Mouse (Mus musculus): ENCODE results near the gene C8b. TPM values are rescaled to one million over a fixed set of nuclear protein-coding genes. Genes with fewer than 3 reads are reported as not detected.

C8b gene
- polyA plus RNA-seq, 1 experiment from 2014 or later = not detected

DNA sequence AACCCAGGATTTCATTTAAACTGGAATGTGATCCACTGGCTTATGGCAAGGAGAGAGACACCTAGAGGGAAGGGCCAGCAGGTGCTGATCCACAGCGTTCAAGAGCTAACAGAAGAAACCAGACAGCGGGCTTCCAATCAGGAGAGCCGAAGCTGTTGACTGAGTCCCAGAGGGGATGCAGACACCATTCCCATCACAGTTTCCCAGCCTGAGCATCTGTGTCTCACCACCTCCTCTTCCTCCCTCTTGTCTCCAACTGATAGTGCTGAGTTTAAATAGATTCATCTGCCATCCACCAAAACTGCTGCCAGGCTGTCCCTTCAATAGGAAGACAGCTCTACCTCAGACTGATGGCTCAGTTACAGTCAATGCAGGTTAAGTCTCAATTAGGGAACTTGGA is 12.0 kb upstream of the C8b start:
- ATAC-seq (ENCODE audit: insufficient number of reproducible peaks, low FRiP score, low TSS enrichment, low read depth) (no peak), DNase-seq (ENCODE audit: low spot score) (no peak)
- no peaks in the 10 kb centered on the region for H3K36me3 ChIP-seq (ENCODE audit: control insufficient read depth, insufficient read depth, low read length)
- no peak overlapping the region for H3K27ac ChIP-seq (replicated peaks; ENCODE audit: low read depth, low read length)
- no peak overlapping the region for H3K4me2 ChIP-seq (ENCODE audit: low read depth, severe bottlenecking)
- H3K9ac ChIP-seq (ENCODE audit: low read length) = no peak overlapping the region
- H3K27me3 ChIP-seq (ENCODE audit: control insufficient read depth, insufficient read depth, low read length) = no peaks in the 10 kb centered on the region
- no peaks in the 10 kb centered on the region for H3K9me3 ChIP-seq (ENCODE audit: control insufficient read depth, low read length)
- no peak overlapping the region for H3K4me3 ChIP-seq (ENCODE audit: low read depth, low read length)
- H3K4me1 ChIP-seq (ENCODE audit: control insufficient read depth, insufficient read depth, low read length) = no peaks in the 10 kb centered on the region
- 67% methylated on average over 3 of the region's 3 CpGs for WGBS

DNA sequence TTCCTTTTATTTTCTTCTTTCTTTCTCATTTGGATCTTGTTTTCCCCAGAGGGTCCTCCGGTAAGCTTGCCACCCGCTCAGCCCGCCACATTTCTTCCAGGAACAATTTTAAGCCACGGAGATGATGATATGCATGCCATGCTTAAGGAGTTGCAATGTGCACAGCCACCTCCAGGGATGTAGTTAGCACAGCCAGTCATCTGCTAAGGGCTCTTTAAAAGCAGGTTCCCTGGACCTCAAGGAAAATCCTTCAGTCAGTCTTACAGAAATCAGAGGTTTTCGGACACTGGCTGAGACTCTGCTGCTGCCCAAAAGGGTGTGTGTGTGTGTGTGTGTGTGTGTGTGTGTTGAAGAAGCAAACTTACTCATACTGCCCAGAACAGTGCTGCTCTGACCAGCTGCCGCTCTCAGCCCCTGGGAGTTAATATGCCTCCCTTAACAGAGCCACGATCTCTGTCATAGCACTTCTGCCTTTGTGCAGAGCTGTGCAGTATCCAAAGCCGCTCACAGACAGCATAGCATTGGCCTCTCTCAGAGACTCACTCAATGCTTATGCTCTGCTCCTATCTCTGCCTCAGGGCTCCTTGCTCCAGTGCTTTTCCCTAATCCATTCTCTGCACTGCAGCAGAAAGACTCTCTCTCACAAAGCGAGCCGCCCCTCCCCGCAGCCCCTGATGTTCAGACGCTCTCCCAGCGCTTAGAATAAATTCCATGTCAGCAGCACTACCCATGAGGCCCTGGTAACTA is 5.1 kb upstream of the C8b start:
- no peak overlapping the region for H3K9ac ChIP-seq (ENCODE audit: low read length)
- 81% methylated on average over 13 of the region's 13 CpGs for WGBS
- H3K9me3 ChIP-seq (ENCODE audit: control insufficient read depth, low read length) = no peaks in the 10 kb centered on the region
- H3K4me2 ChIP-seq (ENCODE audit: low read depth, severe bottlenecking) = no peak overlapping the region
- H3K27me3 ChIP-seq (ENCODE audit: control insufficient read depth, insufficient read depth, low read length) = no peaks in the 10 kb centered on the region
- no peak for ATAC-seq (ENCODE audit: insufficient number of reproducible peaks, low FRiP score, low TSS enrichment, low read depth)
- no peak overlapping the region for H3K4me3 ChIP-seq (ENCODE audit: low read depth, low read length)
- no peaks in the 10 kb centered on the region for H3K36me3 ChIP-seq (ENCODE audit: control insufficient read depth, insufficient read depth, low read length)
- no peaks in the 10 kb centered on the region for H3K4me1 ChIP-seq (ENCODE audit: control insufficient read depth, insufficient read depth, low read length)
- H3K27ac ChIP-seq (replicated peaks; ENCODE audit: low read depth, low read length) = no peak overlapping the region
- no peak for DNase-seq (ENCODE audit: low spot score)

DNA sequence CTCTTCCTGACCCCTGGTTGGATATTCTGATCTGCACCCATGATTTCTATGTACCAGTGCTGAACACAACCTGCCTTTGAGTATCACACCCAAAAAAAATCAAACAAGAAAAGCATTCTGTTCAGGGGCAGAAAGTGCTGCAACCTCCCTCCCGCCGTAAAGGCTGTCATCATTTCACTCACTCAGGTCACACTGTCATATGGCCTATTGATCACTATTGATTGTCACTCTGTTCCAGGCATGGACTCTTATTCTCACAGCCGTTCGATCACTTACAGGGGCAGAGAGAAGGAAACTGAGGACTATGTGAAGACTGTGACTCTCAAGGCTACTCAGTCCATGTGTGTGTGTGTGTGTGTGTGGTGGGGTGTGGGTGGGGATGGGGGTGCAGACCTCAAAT is 2.1 kb downstream of the C8b start:
- no peaks in the 10 kb centered on the region for H3K36me3 ChIP-seq (ENCODE audit: control insufficient read depth, insufficient read depth, low read length)
- no peak overlapping the region for H3K4me2 ChIP-seq (ENCODE audit: low read depth, severe bottlenecking)
- DNase-seq (ENCODE audit: low spot score) (no peak), ATAC-seq (ENCODE audit: insufficient number of reproducible peaks, low FRiP score, low TSS enrichment, low read depth) (no peak)
- 80% methylated on average over 4 of the region's 4 CpGs for WGBS
- no peak overlapping the region for H3K27ac ChIP-seq (replicated peaks; ENCODE audit: low read depth, low read length)
- no peaks in the 10 kb centered on the region for H3K9me3 ChIP-seq (ENCODE audit: control insufficient read depth, low read length)
- H3K9ac ChIP-seq (ENCODE audit: low read length) = no peak overlapping the region
- no peaks in the 10 kb centered on the region for H3K4me1 ChIP-seq (ENCODE audit: control insufficient read depth, insufficient read depth, low read length)
- H3K27me3 ChIP-seq (ENCODE audit: control insufficient read depth, insufficient read depth, low read length) = no peaks in the 10 kb centered on the region
- H3K4me3 ChIP-seq (ENCODE audit: low read depth, low read length) = no peak overlapping the region

DNA sequence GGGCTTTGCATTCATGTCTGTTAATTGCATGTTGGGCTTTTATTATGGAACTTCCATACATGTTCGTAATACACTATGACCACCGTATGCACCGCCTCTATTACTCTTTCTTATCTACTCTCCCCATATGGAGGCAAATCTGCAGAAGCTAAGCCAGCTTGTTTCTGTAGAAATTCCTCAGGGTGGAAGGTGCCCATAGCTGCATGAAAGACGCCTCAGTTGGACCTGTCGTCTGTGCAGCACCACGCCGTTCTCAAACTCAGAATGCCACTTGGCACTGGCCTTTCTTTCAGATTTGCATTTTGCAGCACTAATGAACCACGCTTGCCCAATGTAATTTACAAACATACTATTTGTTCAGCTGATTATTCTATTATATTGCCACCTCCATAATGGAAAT is 3.5 kb downstream of the C8b start:
- Histone ChIP-seq H3K27me3 (ENCODE audit: control insufficient read depth, insufficient read depth, low read length) (no peaks in the 10 kb centered on the region), H3K27ac (replicated peaks; ENCODE audit: low read depth, low read length) (no peak overlapping the region), H3K36me3 (ENCODE audit: control insufficient read depth, insufficient read depth, low read length) (no peaks in the 10 kb centered on the region), H3K4me2 (ENCODE audit: low read depth, severe bottlenecking) (no peak overlapping the region), H3K4me1 (ENCODE audit: control insufficient read depth, insufficient read depth, low read length) (no peaks in the 10 kb centered on the region), H3K9ac (ENCODE audit: low read length) (no peak overlapping the region), H3K4me3 (ENCODE audit: low read depth, low read length) (no peak overlapping the region), H3K9me3 (ENCODE audit: control insufficient read depth, low read length) (no peaks in the 10 kb centered on the region)
- DNase-seq (ENCODE audit: low spot score) = no peak
- WGBS = 88% methylated on average over 8 of the region's 8 CpGs
- ATAC-seq (ENCODE audit: insufficient number of reproducible peaks, low FRiP score, low TSS enrichment, low read depth) = no peak

DNA sequence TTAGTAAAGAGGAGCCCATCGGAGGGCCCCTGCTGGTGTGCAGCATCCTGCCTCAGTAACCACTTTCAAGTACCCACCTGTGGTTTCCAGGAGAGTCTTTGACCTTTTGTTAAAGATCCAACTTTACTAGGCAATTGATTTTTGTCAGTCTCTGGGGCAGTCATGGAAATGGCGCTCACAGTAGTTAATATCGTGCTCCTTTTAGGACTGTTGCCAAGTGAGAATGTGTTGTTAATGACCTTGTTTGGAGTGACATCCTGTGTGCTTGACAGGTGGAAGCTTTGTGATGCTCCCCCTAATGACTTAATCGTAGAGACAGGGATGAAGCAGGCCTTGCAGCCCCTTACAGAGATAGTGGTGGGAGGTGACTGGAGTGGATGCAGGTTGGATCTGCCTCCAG is 4.2 kb downstream of the C8b start:
- 70% methylated on average over 4 of the region's 4 CpGs for WGBS
- ATAC-seq (ENCODE audit: insufficient number of reproducible peaks, low FRiP score, low TSS enrichment, low read depth) (no peak), DNase-seq (ENCODE audit: low spot score) (no peak)
- H3K4me3 ChIP-seq (ENCODE audit: low read depth, low read length) = no peak overlapping the region
- H3K36me3 ChIP-seq (ENCODE audit: control insufficient read depth, insufficient read depth, low read length) = no peaks in the 10 kb centered on the region
- H3K9me3 ChIP-seq (ENCODE audit: control insufficient read depth, low read length) = no peaks in the 10 kb centered on the region
- no peak overlapping the region for H3K9ac ChIP-seq (ENCODE audit: low read length)
- H3K27me3 ChIP-seq (ENCODE audit: control insufficient read depth, insufficient read depth, low read length) = no peaks in the 10 kb centered on the region
- H3K4me2 ChIP-seq (ENCODE audit: low read depth, severe bottlenecking) = no peak overlapping the region
- H3K4me1 ChIP-seq (ENCODE audit: control insufficient read depth, insufficient read depth, low read length) = no peaks in the 10 kb centered on the region
- H3K27ac ChIP-seq (replicated peaks; ENCODE audit: low read depth, low read length) = no peak overlapping the region

DNA sequence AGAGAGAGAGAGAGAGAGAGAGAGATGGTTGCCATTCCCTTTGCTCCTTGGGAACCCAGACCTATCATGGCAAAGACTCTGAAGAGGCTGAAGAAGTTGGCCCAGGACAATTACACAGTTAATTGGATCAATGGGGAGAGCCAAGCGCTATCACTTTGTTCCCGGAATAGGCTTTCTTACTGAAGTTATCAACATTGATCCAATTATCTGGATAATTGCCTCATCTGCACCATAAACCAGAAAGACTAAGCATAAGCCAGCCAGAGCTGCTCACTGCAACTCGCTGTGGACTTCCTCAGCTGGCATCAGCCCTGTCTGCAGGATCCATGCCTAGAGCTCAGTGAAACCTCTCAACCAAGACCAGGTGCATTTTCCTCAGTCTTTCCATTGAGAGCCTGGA is 9.5 kb downstream of the C8b start:
- H3K9me3 ChIP-seq (ENCODE audit: control insufficient read depth, low read length) = no peaks in the 10 kb centered on the region

DNA sequence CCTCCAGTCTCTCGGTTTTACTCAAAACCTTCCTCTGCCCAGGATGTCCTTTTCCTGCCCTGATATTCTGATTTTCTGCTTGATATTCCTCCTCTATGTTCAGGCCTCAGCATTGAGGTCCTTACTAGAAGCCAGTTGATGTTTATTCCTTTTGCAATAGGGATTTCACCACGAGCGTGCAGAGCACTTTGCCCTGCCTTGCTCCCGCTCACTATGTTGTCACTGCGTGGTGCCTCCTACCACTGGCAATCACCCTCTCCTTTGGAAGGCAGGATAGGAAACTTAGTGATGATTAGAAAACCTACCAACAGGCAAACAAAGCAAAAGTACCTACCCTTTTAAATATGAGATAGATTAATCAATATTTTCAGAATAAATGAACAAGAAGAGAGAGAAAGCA is 13.3 kb downstream of the C8b start:
- H3K4me1 ChIP-seq (ENCODE audit: control insufficient read depth, insufficient read depth, low read length) = no peaks in the 10 kb centered on the region
- H3K9ac ChIP-seq (ENCODE audit: low read length) = no peak overlapping the region
- no peak overlapping the region for H3K4me2 ChIP-seq (ENCODE audit: low read depth, severe bottlenecking)
- no peak overlapping the region for H3K4me3 ChIP-seq (ENCODE audit: low read depth, low read length)
- 82% methylated on average over 5 of the region's 5 CpGs for WGBS
- no peaks in the 10 kb centered on the region for H3K27me3 ChIP-seq (ENCODE audit: control insufficient read depth, insufficient read depth, low read length)
- H3K36me3 ChIP-seq (ENCODE audit: control insufficient read depth, insufficient read depth, low read length) = no peaks in the 10 kb centered on the region
- H3K9me3 ChIP-seq (ENCODE audit: control insufficient read depth, low read length) = no peaks in the 10 kb centered on the region
- ATAC-seq (ENCODE audit: insufficient number of reproducible peaks, low FRiP score, low TSS enrichment, low read depth) (no peak), DNase-seq (ENCODE audit: low spot score) (no peak)
- no peak overlapping the region for H3K27ac ChIP-seq (replicated peaks; ENCODE audit: low read depth, low read length)

More for the DNA sequence above, 9.5 kb downstream of the C8b start:
- ATAC-seq (ENCODE audit: insufficient number of reproducible peaks, low FRiP score, low TSS enrichment, low read depth) = no peak
- no peak for DNase-seq (ENCODE audit: low spot score)
- H3K4me1 ChIP-seq (ENCODE audit: control insufficient read depth, insufficient read depth, low read length) = no peaks in the 10 kb centered on the region
- H3K9ac ChIP-seq (ENCODE audit: low read length) = no peak overlapping the region
- no peak overlapping the region for H3K4me2 ChIP-seq (ENCODE audit: low read depth, severe bottlenecking)
- H3K27ac ChIP-seq (replicated peaks; ENCODE audit: low read depth, low read length) = no peak overlapping the region
- H3K36me3 ChIP-seq (ENCODE audit: control insufficient read depth, insufficient read depth, low read length) = no peaks in the 10 kb centered on the region
- WGBS = 77% methylated on average over 3 of the region's 3 CpGs
- no peaks in the 10 kb centered on the region for H3K27me3 ChIP-seq (ENCODE audit: control insufficient read depth, insufficient read depth, low read length)
- no peak overlapping the region for H3K4me3 ChIP-seq (ENCODE audit: low read depth, low read length)

DNA sequence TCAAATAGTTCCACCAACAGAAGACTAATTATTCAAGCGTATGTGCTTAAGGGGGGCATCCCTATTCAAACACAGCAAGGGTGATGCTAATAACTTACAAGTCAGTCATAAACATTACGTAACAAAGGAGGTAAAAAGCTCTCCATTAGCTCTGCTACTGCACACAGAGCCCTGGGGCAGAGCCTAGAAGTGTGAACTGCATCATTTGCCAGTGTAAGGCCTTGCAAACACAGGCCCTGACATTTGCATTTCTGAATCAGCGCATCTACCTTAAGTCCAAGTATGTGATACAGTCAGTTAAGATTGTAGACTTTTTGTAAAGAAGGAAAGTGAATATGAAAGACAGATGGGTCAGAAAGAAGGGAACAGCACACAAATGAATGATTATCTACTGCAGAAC is 15.3 kb downstream of the C8b start:
- 87% methylated on average over 3 of the region's 3 CpGs for WGBS
- ATAC-seq (ENCODE audit: insufficient number of reproducible peaks, low FRiP score, low TSS enrichment, low read depth) = no peak
- no peak for DNase-seq (ENCODE audit: low spot score)

DNA sequence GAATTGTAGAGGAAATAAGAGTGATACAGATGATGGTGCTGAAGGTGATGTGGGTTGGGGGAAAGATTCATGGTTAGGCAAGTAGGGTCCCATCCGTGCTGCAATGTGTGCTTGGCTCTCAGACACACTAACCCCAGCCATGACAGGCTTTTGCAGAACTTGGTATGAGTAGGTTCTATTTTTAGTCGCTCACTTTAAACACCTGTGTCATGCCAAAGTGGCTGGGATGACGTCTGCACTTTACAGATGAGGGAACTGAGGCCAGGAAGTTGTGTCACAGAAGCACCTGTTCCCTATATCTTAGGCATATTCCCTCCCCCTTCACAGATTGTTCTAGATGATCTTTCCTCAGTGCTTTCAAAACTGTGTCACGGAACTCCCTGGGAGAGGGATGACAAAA is 16.2 kb downstream of the C8b start:
- no peaks in the 10 kb centered on the region for H3K36me3 ChIP-seq (ENCODE audit: control insufficient read depth, insufficient read depth, low read length)
- no peak for DNase-seq (ENCODE audit: low spot score)
- no peaks in the 10 kb centered on the region for H3K9me3 ChIP-seq (ENCODE audit: control insufficient read depth, low read length)
- no peak overlapping the region for H3K27ac ChIP-seq (replicated peaks; ENCODE audit: low read depth, low read length)
- no peak for ATAC-seq (ENCODE audit: insufficient number of reproducible peaks, low FRiP score, low TSS enrichment, low read depth)
- H3K4me2 ChIP-seq (ENCODE audit: low read depth, severe bottlenecking) = no peak overlapping the region
- no peak overlapping the region for H3K4me3 ChIP-seq (ENCODE audit: low read depth, low read length)
- H3K27me3 ChIP-seq (ENCODE audit: control insufficient read depth, insufficient read depth, low read length) = no peaks in the 10 kb centered on the region
- no peaks in the 10 kb centered on the region for H3K4me1 ChIP-seq (ENCODE audit: control insufficient read depth, insufficient read depth, low read length)
- no peak overlapping the region for H3K9ac ChIP-seq (ENCODE audit: low read length)
- WGBS = 78% methylated on average over 4 of the region's 4 CpGs

More for the DNA sequence above, 15.3 kb downstream of the C8b start:
- Histone ChIP-seq H3K27me3 (ENCODE audit: control insufficient read depth, insufficient read depth, low read length) (no peaks in the 10 kb centered on the region), H3K4me2 (ENCODE audit: low read depth, severe bottlenecking) (no peak overlapping the region), H3K9me3 (ENCODE audit: control insufficient read depth, low read length) (no peaks in the 10 kb centered on the region), H3K36me3 (ENCODE audit: control insufficient read depth, insufficient read depth, low read length) (no peaks in the 10 kb centered on the region), H3K4me1 (ENCODE audit: control insufficient read depth, insufficient read depth, low read length) (no peaks in the 10 kb centered on the region), H3K27ac (replicated peaks; ENCODE audit: low read depth, low read length) (no peak overlapping the region), H3K4me3 (ENCODE audit: low read depth, low read length) (no peak overlapping the region), H3K9ac (ENCODE audit: low read length) (no peak overlapping the region)
